Mouse (Mus musculus): ENCODE measurements at regions not wholly inside any gene's neighbourhood (a gene's known extent, or its start where the extent isn't known, plus 50 kb on each side); places are given as distances from the start of the nearest gene placed in this dataset.
A peak's percentile ranks its signal among the peaks of the same experiment; 100 is the strongest.

GRCm38 (mm10) chr16:61484315-61484714 is 879.0 kb upstream of the Epha6 start:
- ATAC-seq (ENCODE audit: poor library complexity, severe bottlenecking) = no peak

- ATAC-seq (ENCODE audit: poor library complexity, severe bottlenecking) = no peak
Measured at GRCm38 (mm10) chr16:61441881-61442280, 836.5 kb upstream of the Epha6 start.

GRCm38 (mm10) chr16:61401261-61401660 is 795.9 kb upstream of the Epha6 start:
- ATAC-seq (ENCODE audit: poor library complexity, severe bottlenecking) = no peak

- ATAC-seq (ENCODE audit: poor library complexity, severe bottlenecking) = no peak
Measured at GRCm38 (mm10) chr16:61381979-61382378, 776.6 kb upstream of the Epha6 start.

GRCm38 (mm10) chr16:61376937-61377336 is 771.6 kb upstream of the Epha6 start:
- ATAC-seq (ENCODE audit: poor library complexity, severe bottlenecking) = peak; percentile 95
